Mouse (Mus musculus): ENCODE measurements around the gene B830017H08Rik. TPM values are rescaled to one million over a fixed set of nuclear protein-coding genes. Genes with fewer than 3 reads are reported as not detected.
A peak's percentile ranks its signal among the peaks of the same experiment; 100 is the strongest.

The B830017H08Rik gene
- polyA plus RNA-seq, 1 experiment from 2014 or later = 2.2 TPM

DNA sequence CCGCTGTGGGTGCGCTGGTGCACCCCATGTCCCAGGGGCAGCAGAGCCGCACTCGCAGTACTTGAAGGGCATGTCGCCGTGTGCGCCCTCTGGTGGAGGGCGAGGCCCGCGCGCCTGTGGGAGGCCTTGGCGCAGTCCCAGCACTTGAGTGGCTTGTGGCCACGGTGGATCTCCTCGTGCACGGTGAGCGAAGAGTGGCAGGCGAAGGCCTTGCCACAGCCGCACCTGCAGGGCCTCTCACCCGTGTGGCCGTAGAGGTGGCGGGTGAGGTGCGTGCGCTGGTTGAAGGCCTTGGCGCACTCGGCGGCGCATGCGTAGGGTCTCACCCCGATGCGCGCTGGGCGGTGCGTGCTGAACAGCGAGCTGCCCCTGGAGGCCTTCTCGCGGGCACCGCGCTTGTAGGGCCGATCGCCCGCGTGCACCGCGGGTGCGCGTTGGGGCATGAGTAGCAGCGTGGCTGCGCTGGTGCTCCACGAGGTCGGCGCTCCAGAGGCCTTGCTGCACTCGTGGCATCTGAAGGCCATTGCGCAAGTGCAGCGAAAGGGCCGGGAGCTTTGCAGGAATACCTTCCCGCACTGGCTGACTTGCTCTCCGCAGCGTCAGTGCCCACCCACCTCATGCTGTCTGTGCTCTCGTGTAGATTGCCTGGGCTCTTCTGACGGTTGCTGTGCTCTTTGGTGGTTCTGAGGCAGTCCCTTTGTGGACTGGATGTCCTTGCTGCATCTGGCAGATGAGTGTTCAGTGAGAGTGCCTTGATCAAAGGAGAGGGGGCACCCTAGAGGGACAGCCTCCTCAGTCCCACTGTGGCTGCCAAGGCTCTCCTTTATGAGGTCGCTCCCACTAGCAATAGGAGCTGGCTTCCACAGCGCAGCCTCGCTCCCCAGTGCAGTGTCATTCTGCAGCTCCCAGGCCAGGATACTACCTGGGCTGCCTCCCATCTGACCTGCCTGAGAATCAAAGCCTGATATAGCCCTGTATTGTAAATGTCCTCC lies 17.2 kb upstream of the B830017H08Rik start:
- H3K27ac ChIP-seq = no peak overlapping the region

DNA sequence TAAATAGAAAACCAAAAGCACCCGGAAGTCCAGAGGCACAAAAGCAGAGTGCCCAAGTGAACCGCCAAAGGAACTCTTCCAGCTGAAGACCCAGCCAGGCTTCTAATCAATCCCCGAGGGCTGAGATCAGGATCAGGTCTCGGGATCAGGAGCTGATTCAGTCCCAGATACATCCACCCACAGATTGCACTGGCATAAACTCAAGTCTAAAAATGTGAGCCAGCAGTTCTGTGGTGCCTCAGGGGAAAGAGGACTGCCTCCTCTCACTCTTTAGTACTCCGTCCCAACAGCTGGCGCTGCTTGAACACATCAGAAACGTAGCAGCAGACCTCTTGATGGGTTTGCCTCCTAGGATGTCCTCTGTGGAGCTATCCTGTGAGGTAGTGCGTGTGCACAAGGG lies 16.4 kb upstream of the B830017H08Rik start:
- Histone ChIP-seq H3K27me3 (ENCODE audit: insufficient read depth, low read length) (peaks cover 4% of the 10 kb centered on the region; the same call in 1 of the 2 replicates), H3K4me3 (replicated peaks; ENCODE audit: low read depth, low read length) (no peak overlapping the region), H3K4me2 (ENCODE audit: low read length) (no peak overlapping the region), H3K36me3 (ENCODE audit: insufficient read depth, low read length) (no peaks in the 10 kb centered on the region), H3K27ac (no peak overlapping the region), H3K4me1 (replicated peaks; ENCODE audit: insufficient read depth, low read length) (peaks cover 7% of the 10 kb centered on the region; the same call in 1 of the 2 replicates), H3K9me3 (replicated peaks; ENCODE audit: low read length) (no peaks in the 10 kb centered on the region), H3K9ac (ENCODE audit: low read depth, low read length) (no peak overlapping the region)
- 87% methylated on average over 8 of the region's 8 CpGs for WGBS
- TF ChIP-seq CTCF (IDR thresholded peaks at IDR 0.05; ENCODE audit: low read depth) = no peak
- no peak for DNase-seq (ENCODE audit: low spot score)
- ATAC-seq (replicated peaks; ENCODE audit: low FRiP score, low read depth) = no peak

More for the DNA sequence above, 17.2 kb upstream of the B830017H08Rik start:
- TF ChIP-seq CTCF (IDR thresholded peaks at IDR 0.05; ENCODE audit: low read depth) = peak; percentile 86
- peak overlapping the region; percentile 64 for H3K4me2 ChIP-seq (ENCODE audit: low read length)
- ATAC-seq (replicated peaks; ENCODE audit: low FRiP score, low read depth) (peak; percentile 75), DNase-seq (ENCODE audit: low spot score) (peak; percentile 68)
- H3K9me3 ChIP-seq (replicated peaks; ENCODE audit: low read length) = no peaks in the 10 kb centered on the region
- peaks cover 7% of the 10 kb centered on the region; the same call in 1 of the 2 replicates for H3K4me1 ChIP-seq (replicated peaks; ENCODE audit: insufficient read depth, low read length)
- peak overlapping the region; percentile 31 for H3K4me3 ChIP-seq (replicated peaks; ENCODE audit: low read depth, low read length)
- 3% methylated on average over 54 of the region's 63 CpGs for WGBS
- H3K9ac ChIP-seq (ENCODE audit: low read depth, low read length) = peak overlapping the region; percentile 51; the same call in 1 of the 2 replicates
- no peaks in the 10 kb centered on the region for H3K36me3 ChIP-seq (ENCODE audit: insufficient read depth, low read length)
- H3K27me3 ChIP-seq (ENCODE audit: insufficient read depth, low read length) = peaks cover 4% of the 10 kb centered on the region; the same call in 1 of the 2 replicates

DNA sequence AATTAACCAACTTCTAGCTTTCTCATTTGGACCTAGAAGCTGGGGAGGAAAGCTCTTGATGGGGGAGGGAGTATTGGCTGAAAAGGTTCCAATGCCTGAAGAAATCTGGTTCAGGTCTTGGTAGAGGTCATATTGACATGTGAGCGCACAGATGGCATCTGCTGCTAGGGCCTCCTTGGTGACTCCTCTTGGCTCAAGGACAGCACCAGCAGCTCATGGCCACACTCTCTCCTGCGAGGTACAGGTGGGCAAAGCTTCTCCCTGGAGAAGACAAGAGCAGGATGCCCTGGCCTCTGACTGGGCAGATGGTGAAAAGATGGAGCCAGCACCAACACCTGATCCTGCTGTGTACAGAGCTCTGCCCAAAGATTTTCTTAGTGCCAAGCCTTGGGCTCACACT lies 6.4 kb upstream of the B830017H08Rik start:
- WGBS = 52% methylated on average over 2 of the region's 2 CpGs

DNA sequence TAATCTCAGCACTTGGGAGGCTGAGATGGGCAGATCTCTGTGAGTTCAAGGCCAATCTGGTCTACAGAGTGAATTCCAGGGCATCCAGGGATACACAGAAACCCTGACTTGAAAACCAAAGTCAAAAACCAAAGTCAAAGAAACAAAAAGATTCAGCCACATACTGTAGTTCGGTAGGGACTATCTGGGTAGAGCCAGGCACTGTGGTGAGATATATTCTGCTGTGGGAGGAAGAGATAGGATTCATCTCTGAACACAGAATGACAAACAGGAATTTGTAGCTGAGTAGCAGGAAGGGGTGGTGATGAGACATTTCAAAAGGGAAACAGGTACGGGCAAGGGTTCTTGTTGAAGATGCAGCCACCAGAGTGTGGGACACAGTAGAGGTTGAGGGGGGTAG lies 4.7 kb upstream of the B830017H08Rik start:
- DNase-seq (ENCODE audit: low spot score) = no peak
- Histone ChIP-seq H3K27me3 (ENCODE audit: insufficient read depth, low read length) (peaks cover 22% of the 10 kb centered on the region), H3K27ac (no peak overlapping the region), H3K4me2 (ENCODE audit: low read length) (no peak overlapping the region), H3K9ac (ENCODE audit: low read depth, low read length) (no peak overlapping the region), H3K4me1 (replicated peaks; ENCODE audit: insufficient read depth, low read length) (peaks cover 3% of the 10 kb centered on the region; the same call in 1 of the 2 replicates), H3K9me3 (replicated peaks; ENCODE audit: low read length) (no peaks in the 10 kb centered on the region), H3K36me3 (ENCODE audit: insufficient read depth, low read length) (no peaks in the 10 kb centered on the region), H3K4me3 (replicated peaks; ENCODE audit: low read depth, low read length) (no peak overlapping the region)
- 84% methylated on average over 2 of the region's 2 CpGs for WGBS
- no peak for TF ChIP-seq CTCF (IDR thresholded peaks at IDR 0.05; ENCODE audit: low read depth)
- no peak for ATAC-seq (replicated peaks; ENCODE audit: low FRiP score, low read depth)

More for the DNA sequence above, 6.4 kb upstream of the B830017H08Rik start:
- H3K27me3 ChIP-seq (ENCODE audit: insufficient read depth, low read length) = peaks cover 5% of the 10 kb centered on the region
- no peak for DNase-seq (ENCODE audit: low spot score)
- no peak overlapping the region for H3K27ac ChIP-seq
- H3K4me2 ChIP-seq (ENCODE audit: low read length) = no peak overlapping the region
- TF ChIP-seq CTCF (IDR thresholded peaks at IDR 0.05; ENCODE audit: low read depth) = no peak
- no peaks in the 10 kb centered on the region for H3K4me1 ChIP-seq (replicated peaks; ENCODE audit: insufficient read depth, low read length)
- no peak for ATAC-seq (replicated peaks; ENCODE audit: low FRiP score, low read depth)
- H3K9ac ChIP-seq (ENCODE audit: low read depth, low read length) = no peak overlapping the region
- no peaks in the 10 kb centered on the region for H3K36me3 ChIP-seq (ENCODE audit: insufficient read depth, low read length)
- H3K9me3 ChIP-seq (replicated peaks; ENCODE audit: low read length) = no peaks in the 10 kb centered on the region
- no peak overlapping the region for H3K4me3 ChIP-seq (replicated peaks; ENCODE audit: low read depth, low read length)

DNA sequence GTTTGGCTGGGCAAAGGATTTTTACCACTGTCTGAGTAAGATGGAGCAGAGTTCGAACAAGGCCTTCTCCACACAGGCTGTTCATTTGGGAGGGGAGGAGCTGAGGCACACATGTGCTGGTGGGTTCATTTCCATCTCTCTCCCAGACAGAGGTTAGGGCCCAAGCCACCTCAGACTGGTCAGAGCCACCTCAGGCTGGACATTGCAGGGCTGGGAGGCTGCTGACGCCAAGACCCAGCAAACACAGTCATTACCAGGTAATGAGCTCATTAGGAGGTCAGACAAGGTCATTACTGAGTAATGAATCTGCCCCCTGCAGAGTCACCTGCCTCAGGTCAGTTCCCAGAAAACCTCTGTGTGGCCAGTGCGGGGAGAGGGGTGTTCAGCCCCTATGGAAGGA lies 4.1 kb upstream of the B830017H08Rik start:
- ATAC-seq (replicated peaks; ENCODE audit: low FRiP score, low read depth) = peak; percentile 69; the same call in 1 of the 2 replicates
- DNase-seq (ENCODE audit: low spot score) = no peak
- TF ChIP-seq CTCF (IDR thresholded peaks at IDR 0.05; ENCODE audit: low read depth) = no peak
- Histone ChIP-seq H3K27ac (no peak overlapping the region), H3K36me3 (ENCODE audit: insufficient read depth, low read length) (no peaks in the 10 kb centered on the region), H3K9ac (ENCODE audit: low read depth, low read length) (no peak overlapping the region), H3K4me3 (replicated peaks; ENCODE audit: low read depth, low read length) (no peak overlapping the region), H3K9me3 (replicated peaks; ENCODE audit: low read length) (no peaks in the 10 kb centered on the region), H3K4me2 (ENCODE audit: low read length) (no peak overlapping the region), H3K4me1 (replicated peaks; ENCODE audit: insufficient read depth, low read length) (peaks cover 3% of the 10 kb centered on the region; the same call in 1 of the 2 replicates), H3K27me3 (ENCODE audit: insufficient read depth, low read length) (peaks cover 28% of the 10 kb centered on the region)
- WGBS = 66% methylated on average over 3 of the region's 3 CpGs

DNA sequence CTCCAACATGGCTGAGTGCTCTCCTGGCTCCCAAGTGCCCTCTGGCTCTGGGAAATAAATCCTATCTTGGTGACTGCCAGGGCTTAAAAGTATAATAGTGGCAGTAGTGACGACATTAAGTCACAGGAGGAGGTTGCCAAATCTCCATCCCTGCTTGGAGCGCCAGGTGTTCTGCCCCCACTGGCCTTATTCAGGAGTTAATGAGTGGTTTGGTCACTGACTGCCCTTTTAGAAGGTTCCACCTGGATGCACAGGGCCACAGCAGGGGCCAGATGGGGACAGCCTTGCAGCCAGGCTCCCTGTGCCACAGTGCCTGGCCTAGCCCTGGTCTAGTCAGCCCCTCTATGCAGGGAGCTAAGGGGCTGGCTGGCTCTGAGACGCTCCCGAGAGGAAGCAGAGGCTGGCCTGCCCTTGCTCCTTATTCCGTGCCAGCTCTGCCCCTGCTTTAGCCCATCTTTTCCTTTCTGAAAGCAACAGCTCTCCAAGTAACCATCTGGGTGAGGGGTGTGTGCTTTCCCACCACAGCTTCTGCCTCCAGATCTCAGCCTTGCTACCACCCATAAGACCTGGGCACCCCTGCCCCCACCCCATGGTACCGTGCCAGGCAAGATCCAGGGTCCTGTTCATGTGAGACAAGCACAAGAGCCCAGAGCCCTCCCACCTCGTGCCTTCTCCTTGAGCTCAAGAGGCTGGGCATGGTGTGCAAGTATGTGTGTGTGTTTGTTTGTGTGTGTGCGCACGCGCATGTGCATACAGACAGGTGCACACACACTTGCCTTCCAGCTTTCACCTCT lies 2.3 kb upstream of the B830017H08Rik start:
- Histone ChIP-seq H3K27me3 (ENCODE audit: insufficient read depth, low read length) (peaks cover 45% of the 10 kb centered on the region), H3K9ac (ENCODE audit: low read depth, low read length) (no peak overlapping the region), H3K9me3 (replicated peaks; ENCODE audit: low read length) (no peaks in the 10 kb centered on the region), H3K4me2 (ENCODE audit: low read length) (no peak overlapping the region), H3K27ac (no peak overlapping the region), H3K4me1 (replicated peaks; ENCODE audit: insufficient read depth, low read length) (peaks cover 3% of the 10 kb centered on the region; the same call in 1 of the 2 replicates), H3K36me3 (ENCODE audit: insufficient read depth, low read length) (no peaks in the 10 kb centered on the region), H3K4me3 (replicated peaks; ENCODE audit: low read depth, low read length) (no peak overlapping the region)
- DNase-seq (ENCODE audit: low spot score) (peak; percentile 25), ATAC-seq (replicated peaks; ENCODE audit: low FRiP score, low read depth) (peak; percentile 50)
- TF ChIP-seq CTCF (IDR thresholded peaks at IDR 0.05; ENCODE audit: low read depth) = no peak
- 56% methylated on average over 10 of the region's 10 CpGs for WGBS
